Mouse (Mus musculus) C2C12 (cell line): ENCODE data around the gene Cxcl16. TPM values are rescaled to one million over a fixed set of nuclear protein-coding genes. Genes with fewer than 3 reads are reported as not detected.

Experiments used
- H3K27me3 ChIP-seq: one replicate; pipeline ENCODE4 v1.6.1; 2011; ENCODE audit not compliant: control insufficient read depth, insufficient read depth, insufficient read length
- H3K36me3 ChIP-seq: one replicate; pipeline ENCODE4 v1.6.1; 2011; ENCODE audit not compliant: control insufficient read depth, insufficient read depth
- H3K4me3 ChIP-seq: one replicate; pipeline ENCODE4 v1.5.1; 2011; ENCODE audit warnings: mild to moderate bottlenecking, control low read depth; ENCODE audit not compliant: poor library complexity, insufficient read depth, severe bottlenecking
- H3K79me2 ChIP-seq: one replicate; pipeline ENCODE4 v1.6.1; 2011; ENCODE audit not compliant: control insufficient read depth, insufficient read depth
- H3K79me3 ChIP-seq: one replicate; pipeline ENCODE4 v1.6.1; 2011; ENCODE audit warnings: low read depth, control low read depth
- H3ac ChIP-seq: one replicate; pipeline ENCODE3; 2011; ENCODE audit warnings: low read depth; ENCODE audit not compliant: control insufficient read depth, insufficient read length
- CEBPB ChIP-seq: IDR thresholded peaks from one replicate; pipeline ENCODE4 v1.6.1; 2011; ENCODE audit warnings: low read depth, mild to moderate bottlenecking, control low read depth, moderate library complexity
- CTCF ChIP-seq: IDR thresholded peaks from one replicate; pipeline ENCODE4 v1.5.1; 2011; ENCODE audit not compliant: control insufficient read depth, insufficient read depth, insufficient read length
- FOSL1 ChIP-seq: IDR thresholded peaks from one replicate; pipeline ENCODE4 v1.8.0; 2011; ENCODE audit warnings: mild to moderate bottlenecking, low read length; ENCODE audit not compliant: poor library complexity, insufficient read depth, severe bottlenecking
- MAX ChIP-seq: IDR thresholded peaks from one replicate; pipeline ENCODE4 v1.6.1; 2011; ENCODE audit warnings: mild to moderate bottlenecking, control low read depth
- MYOD1 ChIP-seq: IDR thresholded peaks from one replicate; pipeline ENCODE4 v1.6.1; 2011; ENCODE audit warnings: low read depth; ENCODE audit not compliant: control insufficient read depth, insufficient read length
- MYOG ChIP-seq: IDR thresholded peaks from one replicate; pipeline ENCODE4 v1.6.1; 2011; ENCODE audit not compliant: control insufficient read depth, insufficient read length; ENCODE audit errors: extremely low read depth
- USF1 ChIP-seq: IDR thresholded peaks from one replicate; pipeline ENCODE4 v1.6.1; 2011; ENCODE audit warnings: low read depth, mild to moderate bottlenecking, control low read depth, moderate library complexity
- polyA plus RNA-seq: library from polyadenylated mRNA; unstranded; fragments of >200 nt; fragmentation: generic; extraction: Trizol; gene quantifications from one replicate; pipeline ENCODE4 v1.2.1, GENCODE M21; 2012; ENCODE audit warnings: missing spikeins

Cxcl16 gene
- polyA plus RNA-seq, 1 experiment: 0.19 TPM

DNA sequence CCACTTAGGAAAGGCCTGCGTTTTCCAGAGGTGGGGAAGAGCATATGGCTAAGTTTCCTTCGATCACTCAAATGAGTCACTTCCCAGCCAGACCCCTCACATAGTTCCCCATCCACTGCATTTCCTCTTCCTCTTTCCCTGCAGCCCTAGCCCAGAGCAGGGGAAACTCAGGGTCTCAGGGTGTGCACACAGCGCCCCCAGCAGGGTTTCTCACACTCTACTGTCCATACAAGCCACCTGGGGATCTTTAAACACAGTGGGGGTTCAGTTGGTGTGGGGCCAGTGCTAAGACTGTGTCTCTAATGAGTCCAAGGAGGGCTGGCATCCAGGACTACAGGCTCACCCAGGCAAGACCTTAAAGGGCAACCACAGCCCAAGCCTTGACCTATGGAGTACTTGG lies 13.0 kb downstream of the Cxcl16 start:
- Histone ChIP-seq H3K79me2 (no peaks in the 10 kb centered on the region), H3K36me3 (no peaks in the 10 kb centered on the region), H3K4me3 (no peak overlapping the region), H3ac (no peak overlapping the region), H3K79me3 (no peaks in the 10 kb centered on the region), H3K27me3 (no peaks in the 10 kb centered on the region)
- no peak for TF ChIP-seq MYOD1
- no peak for TF ChIP-seq FOSL1
- no peak for TF ChIP-seq CEBPB
- no peak for TF ChIP-seq USF1
- TF ChIP-seq CTCF: no peak
- TF ChIP-seq MAX: no peak
- TF ChIP-seq MYOG: no peak

DNA sequence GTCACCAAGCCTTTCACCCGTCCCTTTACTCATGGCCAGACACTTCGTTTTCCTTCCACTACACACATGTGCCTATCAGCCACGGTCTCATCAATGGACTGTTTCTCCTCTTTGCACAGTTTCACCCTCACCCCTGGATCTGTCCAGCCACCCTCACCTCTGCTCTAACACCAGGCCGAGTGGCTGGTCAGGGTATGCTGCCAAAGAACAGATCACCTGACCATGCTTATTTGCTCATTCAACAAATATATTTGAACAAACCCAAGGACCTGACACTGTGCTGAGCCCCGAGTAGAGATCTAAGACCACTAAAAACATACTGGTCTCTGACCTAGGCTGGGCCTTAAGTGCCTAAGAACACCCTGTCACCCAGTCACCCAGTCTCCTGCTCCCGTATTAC lies 15.1 kb downstream of the Cxcl16 start:
- Histone ChIP-seq H3K36me3 (peaks cover 14% of the 10 kb centered on the region), H3K79me2 (no peaks in the 10 kb centered on the region), H3K4me3 (no peak overlapping the region), H3K27me3 (no peaks in the 10 kb centered on the region), H3ac (no peak overlapping the region), H3K79me3 (no peaks in the 10 kb centered on the region)
- TF ChIP-seq FOSL1 (no peak), MYOD1 (no peak), CTCF (no peak), MYOG (no peak), MAX (no peak), CEBPB (no peak), USF1 (no peak)

DNA sequence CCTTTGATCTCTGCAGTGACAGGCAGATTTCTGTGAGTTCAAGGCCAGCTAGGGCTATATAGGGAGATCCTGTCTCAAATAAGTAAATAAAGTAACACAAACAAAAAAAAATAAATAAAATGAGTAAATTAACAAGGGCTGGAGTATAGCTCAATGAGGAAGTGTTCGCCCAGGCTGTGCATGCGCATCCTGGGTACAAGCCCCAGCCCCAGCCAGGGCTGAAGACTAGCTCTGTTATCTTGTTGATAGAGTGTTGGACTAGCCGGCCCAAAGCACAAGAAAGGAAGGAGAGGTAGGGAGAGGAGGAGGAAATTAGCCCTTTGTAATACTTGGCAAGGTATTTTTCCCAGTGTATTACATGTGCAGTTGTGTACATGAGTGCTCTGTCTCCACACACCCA lies 15.8 kb downstream of the Cxcl16 start:
- no peak overlapping the region for H3K4me3 ChIP-seq
- TF ChIP-seq CTCF (no peak), FOSL1 (no peak), MYOG (no peak), MYOD1 (no peak), MAX (no peak), USF1 (no peak), CEBPB (no peak)
- no peak overlapping the region for H3ac ChIP-seq
- no peaks in the 10 kb centered on the region for H3K79me2 ChIP-seq
- peaks cover 20% of the 10 kb centered on the region for H3K36me3 ChIP-seq
- H3K79me3 ChIP-seq: no peaks in the 10 kb centered on the region
- H3K27me3 ChIP-seq: no peaks in the 10 kb centered on the region

DNA sequence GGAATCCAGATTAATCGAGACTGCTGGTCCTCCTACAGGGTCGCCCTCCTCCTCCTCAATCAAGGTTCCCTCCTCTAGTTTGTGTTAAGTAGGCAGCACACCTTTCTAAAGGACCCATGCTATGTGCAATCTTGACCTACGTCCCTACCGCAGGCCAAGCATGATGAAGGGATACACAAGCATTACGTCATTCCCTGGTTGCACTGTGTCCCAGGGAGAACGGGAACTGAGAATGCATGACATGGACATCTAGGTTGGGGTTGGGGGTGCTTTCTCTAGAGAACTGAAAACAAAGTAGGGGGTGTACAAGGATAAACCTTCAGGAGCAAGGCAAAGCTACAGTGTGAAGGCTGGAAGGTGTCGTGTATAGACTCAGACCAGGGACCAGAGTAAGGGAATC lies 17.9 kb downstream of the Cxcl16 start:
- no peak overlapping the region for H3K4me3 ChIP-seq
- TF ChIP-seq FOSL1: no peak
- TF ChIP-seq MAX: no peak
- TF ChIP-seq USF1: no peak
- TF ChIP-seq CEBPB: no peak
- TF ChIP-seq MYOD1: no peak
- TF ChIP-seq CTCF: no peak
- no peak for TF ChIP-seq MYOG
- H3ac ChIP-seq: no peak overlapping the region
- H3K79me3 ChIP-seq: no peaks in the 10 kb centered on the region
- no peaks in the 10 kb centered on the region for H3K79me2 ChIP-seq
- H3K27me3 ChIP-seq: no peaks in the 10 kb centered on the region
- peaks cover 31% of the 10 kb centered on the region for H3K36me3 ChIP-seq

DNA sequence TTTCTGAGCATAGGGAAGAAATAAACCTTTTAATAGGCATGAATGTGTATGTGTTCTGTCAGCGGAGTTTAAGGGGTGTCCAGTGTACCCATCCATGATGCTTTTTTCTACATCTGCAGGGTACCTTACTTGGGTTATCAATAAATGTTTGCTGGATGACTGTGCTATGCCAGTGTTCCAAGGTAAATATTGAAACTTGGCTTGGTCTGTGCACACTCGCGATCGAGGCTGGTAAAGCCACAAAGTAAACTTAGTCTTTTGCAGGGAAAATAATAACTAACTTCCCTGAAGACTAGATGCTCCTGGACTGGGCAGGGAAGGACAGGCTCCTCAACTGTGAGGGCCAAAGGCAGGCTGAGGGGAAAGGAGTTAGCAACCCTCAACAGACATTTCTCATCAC lies 19.1 kb downstream of the Cxcl16 start:
- H3K36me3 ChIP-seq: peaks cover 43% of the 10 kb centered on the region
- no peaks in the 10 kb centered on the region for H3K79me2 ChIP-seq
- no peaks in the 10 kb centered on the region for H3K79me3 ChIP-seq
- H3K4me3 ChIP-seq: no peak overlapping the region
- no peak for TF ChIP-seq MYOD1
- TF ChIP-seq FOSL1: no peak
- no peak for TF ChIP-seq MAX
- no peak for TF ChIP-seq CTCF
- no peak for TF ChIP-seq MYOG
- no peak for TF ChIP-seq CEBPB
- no peak overlapping the region for H3ac ChIP-seq
- H3K27me3 ChIP-seq: no peaks in the 10 kb centered on the region

DNA sequence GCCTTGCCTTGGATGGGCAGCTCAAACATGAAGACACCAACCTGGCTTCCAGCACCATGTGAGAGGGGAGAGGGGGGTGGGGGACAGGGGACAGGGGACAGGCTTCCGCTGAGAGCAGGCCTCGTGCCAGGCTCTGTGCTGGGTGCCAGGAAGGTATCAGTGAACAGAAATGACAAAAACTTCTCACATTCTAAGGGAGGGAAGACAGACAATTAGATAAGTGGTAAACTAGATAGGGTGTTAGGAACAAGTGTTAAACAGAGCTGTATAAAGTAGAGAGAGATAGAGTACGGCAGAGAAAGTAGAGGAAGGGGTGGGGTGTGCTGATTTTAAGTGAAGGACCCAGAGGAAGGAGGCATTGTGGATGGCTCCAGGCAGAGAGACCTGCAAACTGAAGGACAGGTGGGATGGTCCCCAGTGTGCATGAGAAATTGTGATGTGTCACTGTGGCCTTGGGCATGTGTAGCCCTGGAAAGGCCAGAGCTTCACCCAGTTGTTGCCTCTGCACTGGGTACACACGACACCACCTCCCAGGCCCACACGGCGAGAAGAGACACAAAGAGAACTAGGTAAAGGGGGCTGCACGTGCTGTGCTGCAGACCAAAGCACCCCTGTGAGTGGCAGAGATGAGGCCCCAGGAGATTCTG lies 20.9 kb downstream of the Cxcl16 start:
- H3K36me3 ChIP-seq: peaks cover 45% of the 10 kb centered on the region

More for the DNA sequence above, 20.9 kb downstream of the Cxcl16 start:
- Histone ChIP-seq H3K79me3 (peaks cover 8% of the 10 kb centered on the region), H3K79me2 (peaks cover 12% of the 10 kb centered on the region), H3ac (no peak overlapping the region), H3K4me3 (no peak overlapping the region), H3K27me3 (no peaks in the 10 kb centered on the region)
- TF ChIP-seq FOSL1 (no peak), CTCF (no peak), MYOG (no peak), CEBPB (no peak)
